Mouse (Mus musculus) liver, embryonic 13.5 days (tissue): ENCODE data around the gene Sox3. TPM values are rescaled to one million over a fixed set of nuclear protein-coding genes. Genes with fewer than 3 reads are reported as not detected.

Experiments used
- ATAC-seq: fragments of 200-750 bp; cut with Nextera tagmentation; 2 replicates; pipeline ENCODE4 v1.8.0; 2017; ENCODE audit warnings: low read depth, mild to moderate bottlenecking, moderate number of reproducible peaks, moderate library complexity
- DNase-seq: peaks from one replicate; pipeline ENCODE4 v3.0.0; 2022
- H3K27ac ChIP-seq: fragments of 300-500 bp; sonication (generic); 2 replicates; pipeline ENCODE4 v1.5.1; 2015; ENCODE audit warnings: moderate library complexity, mild to moderate bottlenecking, inconsistent platforms
- H3K27me3 ChIP-seq: fragments of 300-500 bp; sonication (generic); 2 replicates; pipeline ENCODE4 v1.6.1; 2015; ENCODE audit warnings: mild to moderate bottlenecking, inconsistent platforms
- H3K36me3 ChIP-seq: fragments of 300-500 bp; sonication (generic); 2 replicates; pipeline ENCODE4 v1.6.1; 2015; ENCODE audit warnings: mild to moderate bottlenecking, inconsistent platforms
- H3K4me1 ChIP-seq: fragments of 300-500 bp; sonication (generic); replicated peaks from 2 replicates; pipeline ENCODE4 v1.6.1; 2015; ENCODE audit warnings: inconsistent platforms
- H3K4me2 ChIP-seq: fragments of 300-500 bp; sonication (generic); 2 replicates; pipeline ENCODE4 v1.6.1; 2015; ENCODE audit warnings: inconsistent platforms, mild to moderate bottlenecking, moderate library complexity
- H3K4me3 ChIP-seq: fragments of 300-500 bp; sonication (generic); replicated peaks from 2 replicates; pipeline ENCODE4 v1.5.1; 2015; ENCODE audit warnings: mild to moderate bottlenecking, inconsistent platforms
- H3K9ac ChIP-seq: fragments of 300-500 bp; sonication (generic); 2 replicates; pipeline ENCODE4 v1.6.1; 2015; ENCODE audit warnings: mild to moderate bottlenecking, inconsistent platforms
- H3K9me3 ChIP-seq: fragments of 300-500 bp; sonication (generic); replicated peaks from 2 replicates; pipeline ENCODE4 v1.6.1; 2016; ENCODE audit warnings: inconsistent platforms
- WGBS: fragments of 180-500 bp; shearing (Covaris S2); methylation state at CpG from one replicate; pipeline ENCODE4 v1.1.7; 2015; ENCODE audit not compliant: insufficient replicate concordance; 5-methylcytosine and 5-hydroxymethylcytosine counted together
- polyA plus RNA-seq: library from polyadenylated mRNA; unstranded; fragments of >200 nt; fragmentation: Nextera tagmentation; extraction: Ambion mirVana; gene quantifications from 2 replicates; pipeline ENCODE4 v1.2.1, GENCODE M21; 2015

The Sox3 gene
- polyA plus RNA-seq, 1 experiment from 2014 or later, result not detected

DNA sequence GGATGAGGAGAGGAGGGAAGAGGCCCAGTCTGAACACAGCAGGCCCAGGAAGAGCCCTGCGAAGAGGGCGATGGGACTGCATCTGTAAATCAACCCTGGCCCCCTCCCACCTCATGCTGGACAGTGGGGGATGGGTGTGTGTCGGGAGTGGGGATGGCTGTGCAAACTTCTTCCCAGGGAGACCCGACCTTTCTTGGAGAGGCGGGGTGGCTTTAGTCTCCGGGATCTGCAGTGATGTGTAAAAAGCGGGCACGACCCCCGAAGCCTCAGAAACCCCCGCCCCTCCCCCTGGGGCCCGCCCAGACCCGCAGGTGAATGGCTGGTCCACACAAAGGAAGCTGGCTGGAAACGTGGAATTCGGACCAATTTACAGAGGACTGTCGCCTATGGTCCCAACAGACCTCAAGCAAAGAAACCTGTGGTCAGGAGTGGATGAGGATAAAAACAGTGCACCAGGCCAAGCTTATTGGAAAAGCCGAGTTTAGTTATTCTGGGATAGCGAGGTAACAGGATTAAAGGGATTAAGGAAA is 3.2 kb downstream of the Sox3 start:
- H3K27me3 ChIP-seq, result peaks cover 70% of the 10 kb centered on the region
- 16% methylated on average over 17 of the region's 17 CpGs for WGBS
- no peaks in the 10 kb centered on the region for H3K4me1 ChIP-seq
- no peak overlapping the region for H3K27ac ChIP-seq
- ATAC-seq (no peak), DNase-seq (no peak)
- H3K4me3 ChIP-seq, result no peak overlapping the region
- H3K4me2 ChIP-seq, result no peak overlapping the region
- H3K36me3 ChIP-seq, result no peaks in the 10 kb centered on the region
- no peak overlapping the region for H3K9ac ChIP-seq
- no peaks in the 10 kb centered on the region; the same call in 1 of the 2 replicates for H3K9me3 ChIP-seq
